Mouse (Mus musculus) heart, embryonic 14.5 days (tissue): ENCODE measurements around the gene Tjp3. TPM values are rescaled to one million over a fixed set of nuclear protein-coding genes. Genes with fewer than 3 reads are reported as not detected.

ENCODE experiments used
- ATAC-seq: fragments of 200-750 bp; cut with Nextera tagmentation; 2 replicates; pipeline ENCODE4 v1.8.0; 2017; ENCODE audit warnings: low read depth, moderate TSS enrichment; ENCODE audit not compliant: insufficient number of reproducible peaks, insufficient read depth, low FRiP score
- H3K27ac ChIP-seq, 2 experiments: fragments of 200-500 bp in 1 of 2; fragments of 300-500 bp in 1 of 2; sonication (generic) in 1 of 2; replicated peaks in 1 of 2; 2 replicates each; pipeline ENCODE4 v1.5.1; 2012 to 2014; ENCODE audit warnings: low read depth in 2 of 2, low read length in 2 of 2, control low read depth in 1 of 2, mild to moderate bottlenecking in 1 of 2, mixed read lengths in 1 of 2; ENCODE audit not compliant: control insufficient read depth in 1 of 2, insufficient read depth in 1 of 2
- H3K27me3 ChIP-seq: fragments of 300-500 bp; sonication (generic); 2 replicates; pipeline ENCODE4 v1.6.1; 2014; ENCODE audit warnings: mild to moderate bottlenecking, low read length, control low read depth; ENCODE audit not compliant: control insufficient read depth, insufficient read depth
- H3K36me3 ChIP-seq: fragments of 300-500 bp; sonication (generic); 2 replicates; pipeline ENCODE4 v1.6.1; 2014; ENCODE audit warnings: mild to moderate bottlenecking, control low read depth, low read length, mixed read lengths; ENCODE audit not compliant: control insufficient read depth, insufficient read depth
- H3K4me1 ChIP-seq, 2 experiments: fragments of 200-500 bp in 1 of 2; fragments of 300-500 bp in 1 of 2; sonication (generic) in 1 of 2; 2 replicates each; pipeline ENCODE4 v1.6.1; 2012 to 2014; ENCODE audit warnings: low read length in 2 of 2, control low read depth in 1 of 2, mixed read lengths in 1 of 2; ENCODE audit not compliant: control insufficient read depth in 2 of 2, insufficient read depth in 2 of 2
- H3K4me2 ChIP-seq: fragments of 300-500 bp; sonication (generic); 2 replicates; pipeline ENCODE4 v1.6.1; 2014; ENCODE audit warnings: mild to moderate bottlenecking, low read length
- H3K4me3 ChIP-seq, 2 experiments: fragments of 200-500 bp in 1 of 2; fragments of 300-500 bp in 1 of 2; sonication (generic) in 1 of 2; 2 replicates each; pipeline ENCODE4 v1.5.1; 2012 to 2014; ENCODE audit warnings: low read length in 2 of 2, mild to moderate bottlenecking in 2 of 2, control low read depth in 1 of 2, low read depth in 1 of 2, moderate library complexity in 1 of 2; ENCODE audit not compliant: control insufficient read depth in 1 of 2, insufficient read depth in 1 of 2
- H3K9ac ChIP-seq: fragments of 300-500 bp; sonication (generic); 2 replicates; pipeline ENCODE4 v1.6.1; 2014; ENCODE audit warnings: mild to moderate bottlenecking, low read length
- H3K9me3 ChIP-seq: fragments of 300-500 bp; sonication (generic); 2 replicates; pipeline ENCODE4 v1.6.1; 2016; ENCODE audit warnings: low read length, control low read depth; ENCODE audit not compliant: control insufficient read depth
- WGBS: fragments of 180-500 bp; shearing (Covaris S2); extraction: QIAGEN DNeasy Blood & Tissue Kit; methylation state at CpG from one replicate; pipeline ENCODE4 v1.1.7; 2014; 5-methylcytosine and 5-hydroxymethylcytosine counted together
- polyA plus RNA-seq: library from polyadenylated mRNA; unstranded; fragments of >200 nt; fragmentation: Nextera tagmentation; extraction: Ambion mirVana; gene quantifications from 2 replicates; pipeline ENCODE4 v1.2.1, GENCODE M21; 2014

The Tjp3 gene
- polyA plus RNA-seq, 1 experiment from 2014 or later, result 2.2 TPM

GRCm38 (mm10) chr10:81306837-81307682, 15.7 kb upstream of the Tjp3 start:
- Histone ChIP-seq H3K36me3 (peaks cover 66% of the 10 kb centered on the region), H3K4me1 (peaks cover 14 to 30% of the 10 kb centered on the region in 2 experiments), H3K9ac (no peak overlapping the region), H3K27me3 (no peaks in the 10 kb centered on the region), H3K4me2 (no peak overlapping the region), H3K4me3 (no peak overlapping the region), H3K9me3 (no peaks in the 10 kb centered on the region), H3K27ac (no peak overlapping the region)
- ATAC-seq, result no peak
- 91% methylated on average over 21 of the region's 21 CpGs for WGBS

GRCm38 (mm10) chr10:81306173-81306668, 14.8 kb upstream of the Tjp3 start:
- Histone ChIP-seq H3K4me1 (peaks cover 18 to 36% of the 10 kb centered on the region in 2 experiments), H3K27me3 (no peaks in the 10 kb centered on the region), H3K4me2 (no peak overlapping the region), H3K9me3 (no peaks in the 10 kb centered on the region), H3K36me3 (peaks cover 58% of the 10 kb centered on the region), H3K9ac (no peak overlapping the region), H3K27ac (no peak overlapping the region), H3K4me3 (no peak overlapping the region)
- ATAC-seq, result no peak
- 93% methylated on average over 12 of the region's 12 CpGs for WGBS

GRCm38 (mm10) chr10:81305663-81306062, 14.3 kb upstream of the Tjp3 start:
- no peaks in the 10 kb centered on the region for H3K9me3 ChIP-seq
- no peak overlapping the region for H3K4me2 ChIP-seq

GRCm38 (mm10) chr10:81304597-81305238, 13.3 kb upstream of the Tjp3 start:
- Histone ChIP-seq H3K9me3 (no peaks in the 10 kb centered on the region), H3K4me1 (peaks cover 30 to 50% of the 10 kb centered on the region in 2 experiments), H3K27ac (no peak overlapping the region), H3K36me3 (peaks cover 43% of the 10 kb centered on the region), H3K9ac (no peak overlapping the region), H3K4me3 (no peak overlapping the region), H3K4me2 (no peak overlapping the region), H3K27me3 (no peaks in the 10 kb centered on the region)
- WGBS, result 16% methylated on average over 6 of the region's 9 CpGs
- no peak for ATAC-seq

More at GRCm38 (mm10) chr10:81305663-81306062, 14.3 kb upstream of the Tjp3 start:
- ATAC-seq, result no peak
- WGBS, result 95% methylated on average over 14 of the region's 14 CpGs
- Histone ChIP-seq H3K36me3 (peaks cover 52% of the 10 kb centered on the region), H3K4me1 (peaks cover 22 to 41% of the 10 kb centered on the region in 2 experiments), H3K27ac (no peak overlapping the region), H3K9ac (no peak overlapping the region), H3K27me3 (no peaks in the 10 kb centered on the region), H3K4me3 (no peak overlapping the region)

GRCm38 (mm10) chr10:81303761-81304160, 12.4 kb upstream of the Tjp3 start:
- H3K27ac ChIP-seq, result no peak overlapping the region
- WGBS, result 74% methylated on average over 7 of the region's 7 CpGs
- H3K27me3 ChIP-seq, result no peaks in the 10 kb centered on the region
- peaks cover 33% of the 10 kb centered on the region for H3K36me3 ChIP-seq
- no peak for ATAC-seq
- no peak overlapping the region for H3K4me3 ChIP-seq
- no peaks in the 10 kb centered on the region for H3K9me3 ChIP-seq
- H3K4me2 ChIP-seq, result no peak overlapping the region
- H3K4me1 ChIP-seq, result peaks cover 36 to 58% of the 10 kb centered on the region in 2 experiments
- no peak overlapping the region for H3K9ac ChIP-seq

GRCm38 (mm10) chr10:81303258-81303657, 11.9 kb upstream of the Tjp3 start:
- WGBS, result 49% methylated on average over 10 of the region's 10 CpGs
- Histone ChIP-seq H3K4me3 (no peak overlapping the region), H3K36me3 (peaks cover 28% of the 10 kb centered on the region), H3K9ac (peak overlapping the region; percentile 55), H3K27ac (peak overlapping the region; percentile 3 to 74; a peak in 3 of 4 replicates), H3K9me3 (no peaks in the 10 kb centered on the region), H3K4me1 (peaks cover 37 to 59% of the 10 kb centered on the region in 2 experiments), H3K27me3 (no peaks in the 10 kb centered on the region), H3K4me2 (peak overlapping the region; percentile 48)
- no peak for ATAC-seq

- peak overlapping the region; percentile 8 to 74 for H3K27ac ChIP-seq
- H3K9ac ChIP-seq, result peak overlapping the region; percentile 55
- peak overlapping the region; percentile 48 for H3K4me2 ChIP-seq
- no peak overlapping the region for H3K4me3 ChIP-seq
- WGBS, result 7% methylated on average over 14 of the region's 14 CpGs
- no peaks in the 10 kb centered on the region for H3K27me3 ChIP-seq
- H3K36me3 ChIP-seq, result peaks cover 23% of the 10 kb centered on the region
- 0 out of 2 replicates have a peak, but pooled peaks have one; percentile 19 for ATAC-seq
- no peaks in the 10 kb centered on the region for H3K9me3 ChIP-seq
- H3K4me1 ChIP-seq, result peaks cover 42 to 63% of the 10 kb centered on the region in 2 experiments
Observed at GRCm38 (mm10) chr10:81302781-81303218, 11.4 kb upstream of the Tjp3 start.
